8 mouse cellular contexts compared by ENCODE assay signal in the genomic region with DNA sequence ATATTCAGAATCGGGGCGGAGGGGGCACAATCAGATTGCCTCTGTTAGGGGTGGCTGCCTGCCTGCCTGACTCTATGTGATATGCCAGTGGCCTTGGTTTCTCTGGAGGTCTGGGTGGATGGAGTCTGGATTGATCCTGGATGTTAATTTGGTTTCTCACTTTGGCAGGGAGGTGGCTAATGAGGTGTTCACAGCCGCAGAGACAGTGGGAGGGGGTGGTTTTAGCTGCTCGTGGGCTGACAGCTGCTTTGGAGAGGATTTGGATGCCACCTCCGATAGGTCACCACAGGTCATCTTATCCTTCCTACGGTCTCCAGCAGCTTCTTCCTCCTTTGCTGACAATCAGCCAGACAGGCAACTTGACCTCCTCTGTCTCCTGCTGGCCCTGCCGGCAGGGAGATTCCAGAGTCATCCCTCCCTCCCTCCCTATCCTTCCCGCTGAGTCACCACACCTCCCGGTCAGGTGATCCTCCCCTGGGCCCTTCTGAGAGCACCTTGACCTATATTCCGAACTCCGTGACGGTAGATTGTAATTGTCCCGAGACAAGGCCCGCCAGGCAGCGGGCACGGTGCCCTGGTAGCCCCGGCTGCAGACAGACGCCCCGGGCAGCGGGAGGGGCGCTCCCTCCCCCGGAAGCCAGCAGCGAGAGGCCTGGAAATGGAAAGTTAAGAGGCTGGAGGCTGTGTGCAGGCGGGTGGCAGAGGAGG. TPM values are rescaled to one million over a fixed set of nuclear protein-coding genes. Genes with fewer than 3 reads are reported as not detected.
A peak's percentile ranks its signal among the peaks of the same experiment; 100 is the strongest.
DNase-seq lines count a peak whose midpoint lies in the region; ATAC-seq and TF ChIP-seq lines count a peak whose summit lies in the region.

No protein-coding gene starts in this region.

- H3K9ac ChIP-seq in heart, embryonic 13.5 days: peak overlapping the region; percentile 83
- peak overlapping the region; percentile 46 for H3K9ac ChIP-seq in kidney, postnatal 0 days (ENCODE audit: low read depth, low read length)
- H3K9ac ChIP-seq in liver, embryonic 11.5 days (ENCODE audit: low read depth, low read length): peak overlapping the region; percentile 50

- no peaks in the 10 kb centered on the region for H3K9me3 ChIP-seq in heart, embryonic 13.5 days
- no peaks in the 10 kb centered on the region for H3K9me3 ChIP-seq in kidney, postnatal 0 days (replicated peaks; ENCODE audit: low read length)
- no peaks in the 10 kb centered on the region for H3K9me3 ChIP-seq in liver, embryonic 11.5 days (ENCODE audit: control insufficient read depth, low read length)

- WGBS in heart, embryonic 13.5 days: 2% methylated on average over 24 of the region's 24 CpGs
- WGBS in kidney, postnatal 0 days: under 1% methylated on average over 24 of the region's 24 CpGs
- 2% methylated on average over 24 of the region's 24 CpGs for WGBS in liver, embryonic 11.5 days

- H3K4me3 ChIP-seq in heart, embryonic 13.5 days: peak overlapping the region; percentile 63
- H3K4me3 ChIP-seq in kidney, postnatal 0 days (replicated peaks; ENCODE audit: low read depth, low read length): peak overlapping the region; percentile 48
- peak overlapping the region; percentile 52 for H3K4me3 ChIP-seq in liver, embryonic 11.5 days (ENCODE audit: low read depth, low read length)
- peak overlapping the region; percentile 42 for H3K4me3 ChIP-seq in myocyte

- TF ChIP-seq CTCF in kidney, postnatal 0 days (IDR thresholded peaks at IDR 0.05; ENCODE audit: low read depth): no peak; the same call in 1 of the 2 replicates

- TF ChIP-seq POLR2A in myocyte (IDR thresholded peaks at IDR 0.05; ENCODE audit: insufficient read length, low read depth): peak; percentile 29

- no peaks in the 10 kb centered on the region for H3K79me2 ChIP-seq in myocyte (ENCODE audit: control insufficient read depth, insufficient read depth)

- peak overlapping the region; percentile 83 for H3K27ac ChIP-seq in heart, embryonic 13.5 days (replicated peaks)
- H3K27ac ChIP-seq in kidney, postnatal 0 days: peak overlapping the region; percentile 75
- no peak overlapping the region for H3K27ac ChIP-seq in liver, embryonic 11.5 days (ENCODE audit: low read depth, low read length)

- H3ac ChIP-seq in myocyte (ENCODE audit: control insufficient read depth, insufficient read length): peak overlapping the region; percentile 5

- no peaks in the 10 kb centered on the region for H3K27me3 ChIP-seq in heart, embryonic 13.5 days (replicated peaks)
- H3K27me3 ChIP-seq in kidney, postnatal 0 days (ENCODE audit: insufficient read depth, low read length): no peaks in the 10 kb centered on the region
- no peaks in the 10 kb centered on the region; the same call in 1 of the 2 replicates for H3K27me3 ChIP-seq in liver, embryonic 11.5 days (replicated peaks; ENCODE audit: control insufficient read depth, insufficient read depth, low read length)
- H3K27me3 ChIP-seq in myocyte (ENCODE audit: control insufficient read depth, insufficient read depth, insufficient read length): no peaks in the 10 kb centered on the region
- H3K27me3 ChIP-seq in splenic B cell, adult 2 months (ENCODE audit: control insufficient read depth, insufficient read depth, low read length, poor library complexity, severe bottlenecking): no peaks in the 10 kb centered on the region

- H3K4me1 ChIP-seq in heart, embryonic 13.5 days: peaks cover 38% of the 10 kb centered on the region
- peaks cover 7% of the 10 kb centered on the region for H3K4me1 ChIP-seq in kidney, postnatal 0 days (replicated peaks; ENCODE audit: insufficient read depth, low read length)
- peaks cover 15% of the 10 kb centered on the region for H3K4me1 ChIP-seq in liver, embryonic 11.5 days (replicated peaks; ENCODE audit: control insufficient read depth, insufficient read depth, low read length)

- H3K4me2 ChIP-seq in heart, embryonic 13.5 days: peak overlapping the region; percentile 79
- peak overlapping the region; percentile 74 for H3K4me2 ChIP-seq in kidney, postnatal 0 days (ENCODE audit: low read length)
- H3K4me2 ChIP-seq in liver, embryonic 11.5 days: peak overlapping the region; percentile 82
- peak overlapping the region; percentile 94 for H3K4me2 ChIP-seq in myocyte (ENCODE audit: low read depth)

- H3K36me3 ChIP-seq in heart, embryonic 13.5 days: no peaks in the 10 kb centered on the region
- H3K36me3 ChIP-seq in kidney, postnatal 0 days (ENCODE audit: insufficient read depth, low read length): no peaks in the 10 kb centered on the region
- no peaks in the 10 kb centered on the region for H3K36me3 ChIP-seq in liver, embryonic 11.5 days (ENCODE audit: control insufficient read depth, insufficient read depth, low read length)
- no peaks in the 10 kb centered on the region for H3K36me3 ChIP-seq in myocyte (ENCODE audit: control insufficient read depth, insufficient read depth)
- H3K36me3 ChIP-seq in splenic B cell, adult 2 months (ENCODE audit: control insufficient read depth, insufficient read depth, low read length, poor library complexity, severe bottlenecking): no peaks in the 10 kb centered on the region

- peak; percentile 58 for ATAC-seq in heart, embryonic 13.5 days (ENCODE audit: extremely low read depth, insufficient number of reproducible peaks, low FRiP score, low TSS enrichment)
- ATAC-seq in kidney, postnatal 0 days (replicated peaks; ENCODE audit: low FRiP score, low read depth): peak; percentile 90
- peak; percentile 46 for ATAC-seq in liver, embryonic 11.5 days (replicated peaks; ENCODE audit: low FRiP score)

- DNase-seq in 3T3-L1 (ENCODE audit: low read depth, low spot score): peak; percentile 92
- peak; percentile 88 to 91 for DNase-seq in adrenal gland, postnatal 36 days
- DNase-seq in fibroblast of lung, adult 2 months (ENCODE audit: low read depth): peak; percentile 82
- DNase-seq in kidney, postnatal 0 days (ENCODE audit: low spot score): peak; percentile 75
- DNase-seq in liver, embryonic 11.5 days (ENCODE audit: low spot score): peak; percentile 50
- DNase-seq in splenic B cell, adult 2 months (ENCODE audit: low read depth, low spot score): peak; percentile 48

TF ChIP-seq in myocyte, 11 proteins besides CTCF, POLR2A, EP300 and RAD21:
- peak; percentile 8 to 92 (median 78) for TF ChIP-seq MYOD1 (IDR thresholded peaks at IDR 0.05; ENCODE audit: control insufficient read depth in 1 of 3, insufficient read length in 2 of 3, low read depth in 2 of 3)
- no peak for TF ChIP-seq SRF (IDR thresholded peaks at IDR 0.05; ENCODE audit: control insufficient read depth, insufficient read length, low read depth)
- TF ChIP-seq USF1 (IDR thresholded peaks at IDR 0.05; ENCODE audit: low read depth): peak; percentile 35
- peak; percentile 62 to 84 (median 67) for TF ChIP-seq MYOG (IDR thresholded peaks at IDR 0.05; ENCODE audit: control insufficient read depth in 1 of 3, insufficient read depth in 1 of 3, insufficient read length in 2 of 3, low read depth in 2 of 3)

RNA-seq across cellular contexts. Expression of a gene that starts 48.7 kb away (rescaled TPM):
- 10 to 100 TPM; 68.7 to 93.5 TPM for total RNA-seq in adrenal gland, postnatal 36 days (2021)
- 42.3 and 45.0 TPM in 2 replicates for polyA plus RNA-seq in heart, embryonic 13.5 days (2015; fragmentation: Nextera tagmentation; extraction: Ambion mirVana)
- polyA plus RNA-seq in kidney, postnatal 0 days (2015; fragmentation: Nextera tagmentation; extraction: Ambion mirVana): 116 and 117 TPM in 2 replicates
- 22.0 and 25.3 TPM in 2 replicates for polyA plus RNA-seq in liver, embryonic 11.5 days (2014; fragmentation: Nextera tagmentation; extraction: Ambion mirVana)
- 29.6 TPM for polyA plus RNA-seq in myocyte (2012; fragmentation: generic; extraction: Trizol)

RNA-seq across cellular contexts. Expression of a gene that starts 59.7 kb away (rescaled TPM):
- not detected for total RNA-seq in adrenal gland, postnatal 36 days (2021)
- not detected in 2 replicates for polyA plus RNA-seq in heart, embryonic 13.5 days (2015; fragmentation: Nextera tagmentation; extraction: Ambion mirVana)
- 0.12 TPM in 1 of 2 replicates, not detected in the other for polyA plus RNA-seq in kidney, postnatal 0 days (2015; fragmentation: Nextera tagmentation; extraction: Ambion mirVana)
- polyA plus RNA-seq in liver, embryonic 11.5 days (2014; fragmentation: Nextera tagmentation; extraction: Ambion mirVana): not detected in 2 replicates
- not detected for polyA plus RNA-seq in myocyte (2012; fragmentation: generic; extraction: Trizol)
